Mouse (Mus musculus) thymus, postnatal 0 days (tissue): ENCODE data around the gene Slc35g3. TPM values are rescaled to one million over a fixed set of nuclear protein-coding genes. Genes with fewer than 3 reads are reported as not detected.

Source experiments
- DNase-seq: peaks from one replicate; pipeline ENCODE4 v3.0.0-alpha.2; 2015; ENCODE audit warnings: low spot score
- polyA plus RNA-seq: library from polyadenylated mRNA; unstranded; fragments of >200 nt; fragmentation: Nextera tagmentation; extraction: Ambion mirVana; gene quantifications from 2 replicates; pipeline ENCODE4 v1.2.1, GENCODE M21; 2015

Slc35g3 gene
- polyA plus RNA-seq = 0.14 TPM in 1 of 2 replicates, not detected in the other

GRCm38 (mm10) chr11:69761868-69762267, at the start of gene Slc35g3:
Gene Slc35g3 (minus strand): TSS chr11:69761968.
- peak; percentile 37 for DNase-seq

GRCm38 (mm10) chr11:69810280-69810679, 48.5 kb upstream of the Slc35g3 start:
- no peak for DNase-seq

GRCm38 (mm10) chr11:69807641-69808040, 45.9 kb upstream of the Slc35g3 start:
- no peak for DNase-seq

DNA sequence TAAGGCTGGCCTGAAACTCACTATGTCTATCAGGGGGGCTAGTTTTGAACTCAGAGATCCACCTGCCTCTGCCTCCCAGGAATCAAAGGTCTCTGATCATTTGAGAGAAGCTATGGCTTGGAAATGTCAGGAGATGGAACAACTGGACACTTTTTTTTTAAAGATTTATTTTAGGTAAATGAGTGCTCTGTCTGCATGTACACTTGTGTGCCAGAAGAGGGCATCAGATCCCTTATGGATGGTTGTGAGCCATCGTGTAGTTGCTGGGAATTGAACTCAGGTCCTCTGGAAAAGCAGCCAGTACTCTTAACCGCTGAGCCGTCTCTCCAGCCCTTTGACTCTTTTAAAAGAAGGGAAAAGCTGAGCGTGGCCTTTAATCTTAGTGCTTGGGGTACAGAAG, 44.6 kb upstream of the Slc35g3 start:
- no peak for DNase-seq

DNA sequence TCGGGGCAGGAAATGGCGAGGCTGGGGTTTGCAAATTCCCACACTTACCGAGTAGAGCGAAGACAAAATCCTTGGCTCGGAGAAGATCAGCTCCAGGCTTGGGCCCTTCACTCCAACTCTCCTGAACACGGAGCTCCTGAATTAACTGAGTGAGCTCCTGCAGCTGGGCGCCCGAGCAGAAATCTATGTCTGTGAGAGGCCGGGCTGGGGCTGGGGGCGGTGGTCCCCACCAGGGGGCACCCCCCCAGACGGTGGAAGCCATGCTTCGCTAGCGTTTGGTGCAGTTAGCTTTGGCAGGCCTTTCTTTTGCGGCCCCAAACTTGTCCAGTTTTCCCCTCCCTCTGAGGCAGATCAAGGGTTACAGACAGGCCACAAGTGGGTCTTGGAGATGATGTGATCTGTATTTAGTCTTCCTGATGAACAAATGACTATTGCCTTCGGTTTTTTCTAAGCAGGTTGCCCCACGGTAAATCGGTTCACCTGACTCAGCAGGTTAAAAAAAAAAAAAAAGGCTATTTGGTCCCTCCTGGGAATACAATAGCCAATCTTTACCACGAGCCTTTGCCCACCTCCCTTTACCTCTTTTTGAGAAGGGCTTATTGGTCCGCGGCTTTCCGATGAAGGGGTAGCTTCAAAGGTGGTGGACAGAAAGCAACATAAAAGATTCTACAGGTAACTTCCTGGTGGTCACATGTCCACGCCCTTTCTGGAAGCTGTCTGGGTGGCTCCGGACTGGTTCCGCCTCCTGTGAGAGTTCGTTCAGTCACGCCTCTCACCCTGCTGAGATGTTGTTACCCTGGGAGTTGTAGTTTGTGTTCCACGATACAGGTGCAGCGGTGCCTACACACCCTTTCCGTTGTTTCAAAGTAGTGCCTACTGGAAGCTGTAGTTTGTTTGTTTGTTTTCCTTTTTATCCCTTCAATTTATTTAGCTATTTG, 43.5 kb upstream of the Slc35g3 start, which contains the start of gene Tmem102:
TSS of gene Tmem102 (minus strand) at position 653 of the 938 bp plus-strand sequence.
- peak; percentile 3 for DNase-seq

DNA sequence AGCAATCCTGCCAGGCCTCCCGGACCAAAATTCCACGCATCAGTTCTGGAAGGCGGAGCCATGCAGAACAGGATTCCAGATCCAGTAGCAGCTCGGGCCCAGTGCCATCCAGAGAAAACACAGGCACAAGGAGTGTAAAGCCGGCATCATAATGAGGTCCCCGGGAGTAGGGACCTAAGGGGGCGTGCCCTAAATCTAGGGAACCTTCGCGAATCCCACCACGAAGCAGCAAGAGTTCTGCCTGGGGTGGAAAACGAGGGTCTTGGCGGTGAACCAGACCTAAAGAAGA, 42.8 kb upstream of the Slc35g3 start:
- peak; percentile 1 for DNase-seq

- DNase-seq = peak; percentile 80
Measured at GRCm38 (mm10) chr11:69803786-69804651, 42.3 kb upstream of the Slc35g3 start.

- no peak for DNase-seq
Measured at GRCm38 (mm10) chr11:69803328-69803727, 41.6 kb upstream of the Slc35g3 start.

GRCm38 (mm10) chr11:69802648-69803105, 40.9 kb upstream of the Slc35g3 start:
- peak; percentile 66 for DNase-seq

DNA sequence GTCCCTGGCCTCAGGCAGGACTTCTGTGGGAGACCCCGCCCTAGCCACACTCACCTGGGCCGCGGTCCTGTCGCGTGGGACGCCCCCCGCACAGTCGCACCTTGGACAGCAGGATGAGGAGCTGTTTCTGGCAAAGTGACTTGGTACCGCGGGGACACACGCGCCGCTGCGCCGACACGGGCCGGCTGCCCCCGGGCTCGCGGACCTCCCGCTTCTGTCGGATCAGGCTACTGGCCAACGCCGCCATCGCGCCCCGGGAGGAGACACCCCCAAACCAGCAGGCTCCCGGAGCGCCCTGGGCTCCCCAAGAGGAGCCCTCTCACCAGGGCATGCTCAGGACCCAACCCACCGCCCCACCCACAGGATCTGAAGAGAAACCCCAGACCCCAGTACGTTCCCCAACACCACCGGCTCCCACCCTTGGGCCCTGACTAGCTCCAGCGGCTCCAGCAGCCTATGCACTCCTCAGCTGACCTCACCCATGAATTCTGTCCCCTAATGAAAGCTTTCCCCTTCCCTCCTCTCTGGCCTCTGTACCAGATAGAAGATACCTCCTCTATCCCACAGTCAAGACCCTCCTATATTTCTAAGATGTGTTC, 39.7 kb upstream of the Slc35g3 start, which contains the start of gene Fgf11:
TSS of gene Fgf11 (minus strand) at position 479 of the 599 bp plus-strand sequence.
- DNase-seq = no peak

GRCm38 (mm10) chr11:69800392-69801197, 38.8 kb upstream of the Slc35g3 start:
- peak; percentile 26 for DNase-seq

DNA sequence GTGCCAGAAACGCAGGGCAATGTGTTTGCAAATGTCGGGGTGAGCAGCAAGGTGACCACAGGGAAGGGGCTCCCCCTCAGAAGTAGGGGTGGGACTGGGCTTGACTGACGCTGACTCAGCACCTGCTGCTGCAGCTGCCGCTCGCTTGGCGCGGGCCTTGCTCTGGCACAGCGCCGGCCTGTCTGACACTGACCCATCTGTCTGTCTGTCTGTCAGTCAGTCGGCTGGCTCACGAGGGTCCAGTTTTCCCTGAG, 38.3 kb upstream of the Slc35g3 start:
- DNase-seq = no peak

DNA sequence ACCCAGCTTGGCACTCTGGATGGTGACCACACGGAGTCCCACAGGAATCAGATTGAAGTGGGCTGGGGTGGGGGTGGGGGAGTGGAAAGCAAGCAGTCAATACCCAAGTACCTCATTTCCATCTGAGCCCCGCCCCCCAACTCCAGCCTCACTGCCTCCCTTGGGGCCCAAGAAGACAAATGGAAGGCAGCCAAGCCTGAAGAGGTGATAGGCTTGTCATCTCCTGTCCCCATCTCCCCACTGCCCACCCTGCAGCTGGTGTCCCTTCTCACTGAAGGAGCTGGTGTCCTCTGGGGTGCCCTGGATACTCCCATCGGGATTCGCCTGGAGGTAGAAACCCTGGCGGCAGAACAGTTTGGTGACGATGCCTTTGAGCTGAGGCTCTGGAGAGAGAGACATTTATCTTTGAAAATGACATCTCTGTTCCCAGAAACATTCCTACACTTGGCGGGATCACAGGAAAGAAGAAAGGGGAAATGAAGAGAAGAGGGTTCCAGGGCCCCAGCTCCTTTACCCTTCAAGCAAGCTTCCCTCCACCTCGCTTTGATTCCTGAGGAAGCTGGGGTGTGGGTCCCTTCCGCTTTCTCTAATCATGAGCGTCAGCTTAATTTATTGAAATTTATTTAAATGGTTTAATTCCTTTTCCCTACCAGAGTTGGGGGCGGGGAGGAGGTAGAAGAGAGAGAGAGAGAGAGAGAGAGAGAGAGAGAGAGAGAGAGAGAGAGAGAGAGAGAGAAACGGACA, 37.8 kb upstream of the Slc35g3 start:
- no peak for DNase-seq

DNA sequence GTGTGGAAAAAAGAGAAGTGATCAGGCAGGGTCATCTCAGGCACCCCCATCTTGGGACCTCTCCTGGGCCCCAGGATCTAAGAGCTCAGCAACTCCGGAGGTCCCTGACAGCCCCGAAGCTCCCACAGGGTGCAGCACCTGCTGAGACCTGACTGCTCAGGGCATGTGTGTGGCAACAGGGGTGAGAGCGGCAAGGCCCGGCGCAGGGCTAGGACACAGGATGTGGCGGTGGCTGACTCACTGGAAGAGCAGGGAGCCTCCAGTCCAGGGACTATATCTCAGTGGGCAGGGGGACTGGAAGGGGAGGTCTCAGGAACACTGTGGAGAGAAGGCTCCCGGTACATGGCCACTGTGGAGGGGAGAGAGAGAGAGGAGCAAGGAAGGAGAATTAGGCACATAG, 36.2 kb upstream of the Slc35g3 start:
- no peak for DNase-seq

GRCm38 (mm10) chr11:69795983-69796435, 34.2 kb upstream of the Slc35g3 start:
- DNase-seq = no peak

DNA sequence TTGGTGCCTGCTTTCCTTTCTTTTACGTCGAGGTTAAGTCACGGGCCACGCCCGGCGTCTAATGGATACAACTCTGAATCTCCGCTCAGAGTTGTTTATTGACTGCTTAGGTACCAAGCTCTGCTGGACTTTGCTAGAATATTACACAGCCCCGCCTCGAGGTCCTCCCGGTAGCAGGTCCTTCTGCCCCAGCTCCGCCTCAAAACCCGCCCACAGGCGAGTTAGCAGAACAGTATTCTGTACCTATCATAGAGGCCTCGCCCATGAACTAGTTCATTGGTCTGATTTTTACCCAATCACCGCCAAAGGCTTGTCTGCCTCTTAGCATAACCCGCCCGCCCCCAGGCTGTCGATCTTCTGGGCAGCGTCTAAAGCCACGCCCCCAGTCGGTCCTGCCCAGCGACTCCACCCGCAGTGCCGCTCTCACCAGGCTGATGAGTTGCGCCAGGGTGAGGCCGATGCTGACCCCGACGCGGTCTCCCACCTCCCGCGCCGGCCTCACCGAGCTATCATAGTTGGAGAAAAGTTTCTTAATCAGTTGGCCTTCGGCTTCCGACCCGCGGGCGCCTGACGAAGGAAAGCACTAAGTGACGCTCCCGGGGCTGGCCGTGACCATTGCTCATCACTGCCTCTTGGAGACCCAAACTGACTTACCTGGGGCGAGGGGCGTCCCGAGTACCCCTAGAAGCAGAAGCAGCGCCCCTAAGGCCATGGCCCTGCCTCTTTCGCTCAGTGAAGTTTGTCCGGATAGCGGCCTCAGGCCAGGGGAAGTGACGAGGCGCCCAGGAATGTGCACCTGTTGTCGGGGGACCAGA, 33.6 kb upstream of the Slc35g3 start, which contains the start of gene Chrnb1:
TSS of gene Chrnb1 (minus strand) at position 776 of the 815 bp plus-strand sequence.
- DNase-seq = peak; percentile 93

DNA sequence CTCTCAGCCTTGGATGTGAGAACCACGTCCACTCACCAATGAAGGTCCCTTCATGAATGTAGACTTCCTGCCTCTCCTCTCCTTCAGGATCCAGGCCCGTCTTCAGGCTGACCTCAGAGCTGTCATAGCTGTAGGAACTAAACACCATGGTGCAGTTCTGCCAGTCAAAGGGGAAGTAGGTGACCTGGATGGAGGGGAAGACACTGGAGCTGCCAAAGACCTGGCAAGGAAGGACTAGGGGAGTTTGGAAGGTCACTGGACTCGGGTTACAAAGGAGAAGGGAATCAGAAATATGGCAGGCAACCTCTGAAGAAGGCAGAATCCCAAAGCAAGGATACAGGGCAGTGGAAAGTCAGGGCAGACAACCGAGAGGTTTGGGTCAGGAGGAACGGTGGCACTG, 31.7 kb upstream of the Slc35g3 start:
- no peak for DNase-seq

GRCm38 (mm10) chr11:69791420-69791819, 29.7 kb upstream of the Slc35g3 start:
- DNase-seq = no peak

DNA sequence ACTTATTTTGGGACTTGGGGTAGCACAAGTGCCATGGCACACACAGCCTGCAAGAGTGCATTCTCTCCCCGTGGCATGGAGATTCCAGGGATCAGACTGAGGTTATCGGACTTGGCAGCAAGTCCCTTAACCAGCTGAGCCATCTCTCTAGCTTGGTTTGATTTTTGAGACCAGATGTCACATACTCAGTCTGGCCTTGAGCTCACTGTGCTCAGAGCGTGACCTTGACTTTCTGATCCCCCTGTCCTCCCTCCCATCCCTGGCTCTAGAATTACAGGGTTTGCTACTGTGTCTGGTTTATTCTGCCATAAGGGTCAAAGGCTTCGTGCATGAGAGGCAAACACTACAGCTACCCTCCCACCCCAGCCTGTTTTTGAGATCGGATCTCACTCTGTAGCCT, 27.7 kb upstream of the Slc35g3 start:
- DNase-seq = no peak
